In the genomic region with DNA sequence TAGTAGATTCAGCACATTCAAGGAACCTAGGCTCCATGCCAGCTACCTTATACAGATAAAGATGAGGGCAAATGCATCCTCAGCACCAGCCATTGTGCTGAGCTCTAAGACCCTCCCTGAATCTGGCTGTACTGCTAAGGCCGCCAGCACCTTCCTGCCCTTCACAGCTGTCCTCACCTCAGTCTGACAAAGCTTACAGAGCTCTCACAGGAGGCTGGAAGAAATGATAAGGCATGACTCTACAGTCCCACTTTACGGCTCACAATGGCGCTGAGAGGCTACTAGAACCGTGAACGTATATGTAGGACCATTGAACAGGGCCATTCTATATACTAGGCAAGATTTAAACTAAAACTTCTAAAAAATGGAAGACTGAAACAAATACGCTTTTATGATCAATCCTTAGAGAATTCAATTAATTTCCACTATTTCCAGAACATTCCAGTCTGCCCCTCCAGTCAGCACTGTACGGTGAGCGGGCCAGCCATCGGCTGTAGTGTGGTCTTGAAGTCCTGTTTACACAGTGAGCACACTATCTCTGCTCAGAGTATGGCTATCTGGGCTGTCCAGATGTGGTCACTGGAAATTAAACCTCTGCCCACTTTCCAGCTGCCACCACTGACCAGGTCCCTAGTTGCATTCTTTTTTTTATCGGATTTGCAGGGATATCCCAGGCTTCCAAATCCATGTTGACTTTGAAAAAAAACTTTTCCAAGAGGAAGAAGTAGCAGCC, we compare ENCODE assay signal across 21 mouse cellular contexts. TPM values are rescaled to one million over a fixed set of nuclear protein-coding genes. Genes with fewer than 3 reads are reported as not detected.
DNase-seq lines count a peak whose midpoint lies in the region; ATAC-seq and TF ChIP-seq lines count a peak whose summit lies in the region.
"Had no signal": no experiment of that assay in that cellular context is flagged by ENCODE, and none has a peak within 500 bp of the region (broad histone marks: within the 10 kb centered on the region; RNA-seq: fewer than 3 reads in every experiment).

No protein-coding gene starts in this region.

- H3K79me2 ChIP-seq in heart, adult 2 months (replicated peaks; ENCODE audit: control insufficient read depth, insufficient read depth, low read length) = no peaks in the 10 kb centered on the region

- peak overlapping the region; percentile 20 for H3K4me2 ChIP-seq in heart, embryonic 13.5 days
- no peak overlapping the region for H3K4me2 ChIP-seq in embryonic facial prominence, embryonic 11.5 days (ENCODE audit: low read depth, low read length)
- H3K4me2 ChIP-seq in liver, embryonic 11.5 days = peak overlapping the region; percentile 36; the same call in 1 of the 2 replicates
- H3K4me2 ChIP-seq in liver, postnatal 0 days (ENCODE audit: low read depth, low read length) = no peak overlapping the region
- H3K4me2 ChIP-seq: forebrain, embryonic 13.5 days; hindbrain, embryonic 12.5 days; limb, embryonic 13.5 days; lung, embryonic 15.5 days; midbrain, embryonic 12.5 days had no signal

- 49% methylated on average over 10 of the region's 10 CpGs for WGBS in heart, embryonic 13.5 days
- WGBS in heart, adult 2 months = 72% methylated on average over 10 of the region's 10 CpGs
- WGBS in embryonic facial prominence, embryonic 11.5 days = 91% methylated on average over 10 of the region's 10 CpGs
- 60% methylated on average over 10 of the region's 10 CpGs for WGBS in liver, embryonic 11.5 days
- 77% methylated on average over 10 of the region's 10 CpGs for WGBS in liver, postnatal 0 days (ENCODE audit: insufficient replicate concordance)

- TF ChIP-seq EP300 in heart, adult 2 months (IDR thresholded peaks at IDR 0.05; ENCODE audit: insufficient read depth, low read depth, low read length) = no peak
- TF ChIP-seq EP300 in liver, postnatal 0 days (IDR thresholded peaks at IDR 0.05; ENCODE audit: low read depth) = no peak

- H3K27me3 ChIP-seq in heart, embryonic 13.5 days (replicated peaks) = 0 out of 2 replicates have a peak, but pooled peaks cover 7% of the 10 kb centered on the region
- H3K27me3 ChIP-seq in heart, adult 2 months (ENCODE audit: control insufficient read depth, insufficient read depth, low read length) = no peaks in the 10 kb centered on the region
- no peaks in the 10 kb centered on the region for H3K27me3 ChIP-seq in embryonic facial prominence, embryonic 11.5 days (ENCODE audit: control insufficient read depth, insufficient read depth, low read length)
- H3K27me3 ChIP-seq in liver, embryonic 11.5 days (replicated peaks; ENCODE audit: control insufficient read depth, insufficient read depth, low read length) = no peaks in the 10 kb centered on the region
- H3K27me3 ChIP-seq in liver, postnatal 0 days (ENCODE audit: insufficient read depth, low read length) = no peaks in the 10 kb centered on the region
- H3K27me3 ChIP-seq: forebrain, embryonic 13.5 days; hindbrain, embryonic 12.5 days; limb, embryonic 13.5 days; lung, embryonic 15.5 days; midbrain, embryonic 12.5 days had no signal

- H3K9ac ChIP-seq in heart, embryonic 13.5 days = no peak overlapping the region
- no peak overlapping the region for H3K9ac ChIP-seq in heart, adult 2 months (ENCODE audit: low read depth, low read length)
- no peak overlapping the region for H3K9ac ChIP-seq in embryonic facial prominence, embryonic 11.5 days (replicated peaks; ENCODE audit: low read length)
- no peak overlapping the region for H3K9ac ChIP-seq in liver, embryonic 11.5 days (ENCODE audit: low read depth, low read length)
- H3K9ac ChIP-seq in liver, postnatal 0 days (replicated peaks) = no peak overlapping the region
- H3K9ac ChIP-seq: forebrain, embryonic 13.5 days; hindbrain, embryonic 12.5 days; limb, embryonic 13.5 days; lung, embryonic 15.5 days; midbrain, embryonic 12.5 days had no signal

- intact Hi-C loops in heart, adult 2 months (cut with DNase I) = no loop called here

- no peaks in the 10 kb centered on the region for H3K36me3 ChIP-seq in heart, embryonic 13.5 days
- H3K36me3 ChIP-seq in heart, adult 2 months (ENCODE audit: control insufficient read depth, insufficient read depth, low read length) = no peaks in the 10 kb centered on the region
- H3K36me3 ChIP-seq in embryonic facial prominence, embryonic 11.5 days (replicated peaks; ENCODE audit: control insufficient read depth, insufficient read depth, low read depth, low read length) = no peaks in the 10 kb centered on the region
- H3K36me3 ChIP-seq in liver, embryonic 11.5 days (ENCODE audit: control insufficient read depth, insufficient read depth, low read length) = no peaks in the 10 kb centered on the region
- no peaks in the 10 kb centered on the region for H3K36me3 ChIP-seq in liver, postnatal 0 days (replicated peaks; ENCODE audit: insufficient read depth, low read length)
- H3K36me3 ChIP-seq: hindbrain, embryonic 12.5 days; limb, embryonic 13.5 days; lung, embryonic 15.5 days; midbrain, embryonic 12.5 days had no signal

- no peaks in the 10 kb centered on the region for H3K9me3 ChIP-seq in heart, embryonic 13.5 days
- H3K9me3 ChIP-seq in embryonic facial prominence, embryonic 11.5 days (replicated peaks; ENCODE audit: control insufficient read depth, low read length) = no peaks in the 10 kb centered on the region
- H3K9me3 ChIP-seq in liver, embryonic 11.5 days (ENCODE audit: control insufficient read depth, low read length) = no peaks in the 10 kb centered on the region
- no peaks in the 10 kb centered on the region for H3K9me3 ChIP-seq in liver, postnatal 0 days (ENCODE audit: low read length)
- H3K9me3 ChIP-seq: forebrain, embryonic 13.5 days; hindbrain, embryonic 12.5 days; limb, embryonic 13.5 days; lung, embryonic 15.5 days; midbrain, embryonic 12.5 days had no signal

- TF ChIP-seq CTCF in heart, adult 2 months (IDR thresholded peaks at IDR 0.05) = no peak
- no peak for TF ChIP-seq CTCF in liver, postnatal 0 days (IDR thresholded peaks at IDR 0.05; ENCODE audit: low read depth)

- no peak overlapping the region for H3K4me3 ChIP-seq in heart, embryonic 13.5 days
- H3K4me3 ChIP-seq in heart, adult 2 months = no peak overlapping the region
- H3K4me3 ChIP-seq in embryonic facial prominence, embryonic 11.5 days (ENCODE audit: low read depth, low read length) = no peak overlapping the region
- no peak overlapping the region for H3K4me3 ChIP-seq in liver, embryonic 11.5 days (ENCODE audit: low read depth, low read length)
- no peak overlapping the region for H3K4me3 ChIP-seq in liver, postnatal 0 days (ENCODE audit: low read depth, low read length)
- H3K4me3 ChIP-seq: forebrain, embryonic 13.5 days; hindbrain, embryonic 12.5 days; limb, embryonic 13.5 days; lung, embryonic 15.5 days; midbrain, embryonic 12.5 days had no signal

- DNase-seq in heart, adult 2 months = no peak
- no peak for DNase-seq in embryonic facial prominence, embryonic 11.5 days (ENCODE audit: low spot score)
- no peak for DNase-seq in liver, embryonic 11.5 days (ENCODE audit: low spot score)
- no peak for DNase-seq in liver, postnatal 0 days
- DNase-seq in right cerebral cortex, postnatal 36 days (ENCODE audit: low spot score in 2 of 2) = no peak
- no peak for DNase-seq in retina, embryonic 14.5 days (ENCODE audit: low spot score)
- DNase-seq: adrenal gland, postnatal 14 days; cerebellum, adult 2 months; gastrocnemius, postnatal 14 days; heart, adult 11 months; kidney, adult 11 months; lung, postnatal 4 days; right cerebral cortex, postnatal 14 days; spleen, adult 18-20 months had no signal

- no peak for TF ChIP-seq POLR2A in heart, adult 2 months (IDR thresholded peaks at IDR 0.05; ENCODE audit: insufficient read depth, low read depth, low read length)

- H3K27ac ChIP-seq in heart, embryonic 13.5 days (replicated peaks) = peak overlapping the region; percentile 21; the same call in 1 of the 2 replicates
- H3K27ac ChIP-seq in heart, adult 2 months = no peak overlapping the region
- H3K27ac ChIP-seq in embryonic facial prominence, embryonic 11.5 days (replicated peaks; ENCODE audit: low read depth, low read length) = no peak overlapping the region
- H3K27ac ChIP-seq in liver, embryonic 11.5 days (ENCODE audit: low read depth, low read length) = peak overlapping the region; percentile 17; the same call in 1 of the 2 replicates
- no peak overlapping the region for H3K27ac ChIP-seq in liver, postnatal 0 days (ENCODE audit: low read depth)
- H3K27ac ChIP-seq: forebrain, embryonic 13.5 days; hindbrain, embryonic 12.5 days; limb, embryonic 13.5 days; lung, embryonic 15.5 days; midbrain, embryonic 12.5 days had no signal

- H3K4me1 ChIP-seq in heart, embryonic 13.5 days = peaks cover 61% of the 10 kb centered on the region
- H3K4me1 ChIP-seq in heart, adult 2 months (ENCODE audit: control insufficient read depth, insufficient read depth, low read length) = no peaks in the 10 kb centered on the region
- H3K4me1 ChIP-seq in embryonic facial prominence, embryonic 11.5 days (ENCODE audit: control insufficient read depth, insufficient read depth, low read length) = no peaks in the 10 kb centered on the region
- H3K4me1 ChIP-seq in liver, embryonic 11.5 days (replicated peaks; ENCODE audit: control insufficient read depth, insufficient read depth, low read length) = peaks cover 51% of the 10 kb centered on the region
- peaks cover 41% of the 10 kb centered on the region for H3K4me1 ChIP-seq in liver, postnatal 0 days (ENCODE audit: insufficient read depth)
- H3K4me1 ChIP-seq: hindbrain, embryonic 12.5 days; lung, embryonic 15.5 days; midbrain, embryonic 12.5 days had no signal

- peak; percentile 9; the same call in 1 of the 2 replicates for ATAC-seq in heart, embryonic 13.5 days (ENCODE audit: extremely low read depth, insufficient number of reproducible peaks, low FRiP score, low TSS enrichment)
- ATAC-seq in embryonic facial prominence, embryonic 11.5 days (replicated peaks; ENCODE audit: insufficient number of reproducible peaks, low FRiP score, low TSS enrichment, low read depth) = 0 out of 2 replicates have a peak, but pooled peaks have one; percentile 77
- peak; percentile 72 for ATAC-seq in liver, embryonic 11.5 days (replicated peaks; ENCODE audit: low FRiP score)
- peak; percentile 47 for ATAC-seq in liver, postnatal 0 days
- ATAC-seq: activated CD4-positive, CD25-positive, alpha-beta regulatory T cell, adult 4 months; forebrain, embryonic 13.5 days had no signal

RNA-seq across cellular contexts. Expression of a gene that starts 23.9 kb away (rescaled TPM):
- 1.2 and 1.8 TPM in 2 replicates for polyA plus RNA-seq in heart, embryonic 13.5 days (2015; fragmentation: Nextera tagmentation; extraction: Ambion mirVana)
- total RNA-seq in heart, adult 2 months (2021) = 10 to 100 TPM; 17.1 to 18.6 TPM
- polyA plus RNA-seq in heart, adult 2 months (2012; rRNA removed) = 5.3 and 11.4 TPM in 2 replicates
- 1.9 and 2.2 TPM in 2 replicates for polyA plus RNA-seq in embryonic facial prominence, embryonic 11.5 days (2014; fragmentation: Nextera tagmentation; extraction: Ambion mirVana)
- 2.6 and 3.1 TPM in 2 replicates for polyA plus RNA-seq in liver, embryonic 11.5 days (2014; fragmentation: Nextera tagmentation; extraction: Ambion mirVana)
- 4.3 and 7.0 TPM in 2 replicates for polyA plus RNA-seq in liver, postnatal 0 days (2015; fragmentation: Nextera tagmentation; extraction: Ambion mirVana)

Comparison
In these comparisons a context has a peak if more than half of its experiments do, and no peak if none do; other contexts are left out.
1. H3K27ac ChIP-seq: peak in heart, embryonic 13.5 days (single experiment) and liver, embryonic 11.5 days (single experiment); none in heart, adult 2 months (single experiment), embryonic facial prominence, embryonic 11.5 days (single experiment) and liver, postnatal 0 days (single experiment).
2. H3K4me2 ChIP-seq: peak in heart, embryonic 13.5 days (single experiment) and liver, embryonic 11.5 days (single experiment); none in embryonic facial prominence, embryonic 11.5 days (single experiment) and liver, postnatal 0 days (single experiment).
3. ATAC-seq: peak in every context shown above with its lines; median percentile 77 in embryonic facial prominence, embryonic 11.5 days; 72 in liver, embryonic 11.5 days; 47 in liver, postnatal 0 days; 9 in heart, embryonic 13.5 days.